Mouse (Mus musculus) thymus, postnatal 36 days (tissue): ENCODE measurements at regions not wholly inside any gene's neighbourhood (a gene's known extent, or its start where the extent isn't known, plus 50 kb on each side); places are given as distances from the start of the nearest gene placed in this dataset.

ENCODE experiments used
- DNase-seq, 2 experiments: peaks; one replicate each; pipeline ENCODE4 v3.0.0; 2022; ENCODE audit warnings: mixed read lengths in 2 of 2

GRCm38 (mm10) chr15:8582676-8583075 lies 62.9 kb upstream of the Gm2310 start:
- DNase-seq, result no peak

DNA sequence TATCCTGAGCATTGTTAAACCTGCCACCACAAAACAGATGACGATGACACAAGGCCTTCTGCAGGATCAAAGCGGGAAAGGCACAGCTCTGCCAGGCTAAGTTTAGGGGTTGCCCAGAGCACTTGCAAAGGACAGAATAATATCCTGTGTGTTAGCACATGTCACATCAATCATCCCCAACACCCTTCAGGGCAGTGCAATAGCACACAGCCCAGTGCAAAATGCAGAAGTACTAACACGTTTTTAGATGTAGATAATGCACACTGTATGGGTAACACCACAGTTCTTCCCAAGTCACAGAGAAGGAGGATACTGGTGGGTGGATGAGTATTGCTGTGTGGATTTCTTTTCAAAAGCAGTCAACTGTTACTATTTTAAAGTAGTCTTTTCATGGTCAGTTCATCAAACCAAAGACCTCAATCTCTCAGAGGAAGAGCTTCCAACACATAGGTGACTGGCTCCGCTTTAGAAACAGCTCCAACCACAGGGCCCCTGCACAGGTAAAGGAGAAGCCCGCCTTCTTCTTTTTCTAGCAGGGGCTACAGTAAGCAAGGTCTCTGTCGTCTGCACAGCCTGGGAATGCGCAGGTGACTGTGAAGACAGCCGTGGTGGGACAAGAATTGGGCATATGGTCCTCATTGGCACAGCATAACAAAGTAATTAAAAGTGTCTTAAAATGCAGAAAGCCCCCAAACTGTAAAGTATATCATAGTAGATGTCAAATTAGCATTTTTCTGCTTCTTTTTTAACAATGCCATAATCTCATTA lies 61.6 kb upstream of the Gm2310 start:
- no peak for DNase-seq

- DNase-seq, result no peak
Observed at GRCm38 (mm10) chr15:8580077-8580476, 60.3 kb upstream of the Gm2310 start.

GRCm38 (mm10) chr15:8577480-8577881 lies 57.7 kb upstream of the Gm2310 start:
- DNase-seq, result peak; percentile 48 to 64

GRCm38 (mm10) chr15:8576975-8577374 lies 57.2 kb upstream of the Gm2310 start:
- DNase-seq, result no peak

GRCm38 (mm10) chr15:8569617-8570016 lies 49.9 kb upstream of the Gm2310 start:
- peak; percentile 57 to 60 for DNase-seq
